Mouse (Mus musculus) olfactory bulb, adult 2 months (tissue): ENCODE results near the gene Zbtb8os.

Experiments
- CTCF ChIP-seq: fragments of 200-500 bp; IDR thresholded peaks from 2 replicates; pipeline ENCODE4 v1.5.1; 2012; ENCODE audit warnings: low read depth, mild to moderate bottlenecking, low read length, moderate library complexity; ENCODE audit not compliant: insufficient read depth
- POLR2A ChIP-seq: fragments of 200-500 bp; IDR thresholded peaks from 2 replicates; pipeline ENCODE4 v1.6.1; 2012; ENCODE audit warnings: mild to moderate bottlenecking, low read depth, low read length, moderate library complexity; ENCODE audit not compliant: insufficient read depth

DNA sequence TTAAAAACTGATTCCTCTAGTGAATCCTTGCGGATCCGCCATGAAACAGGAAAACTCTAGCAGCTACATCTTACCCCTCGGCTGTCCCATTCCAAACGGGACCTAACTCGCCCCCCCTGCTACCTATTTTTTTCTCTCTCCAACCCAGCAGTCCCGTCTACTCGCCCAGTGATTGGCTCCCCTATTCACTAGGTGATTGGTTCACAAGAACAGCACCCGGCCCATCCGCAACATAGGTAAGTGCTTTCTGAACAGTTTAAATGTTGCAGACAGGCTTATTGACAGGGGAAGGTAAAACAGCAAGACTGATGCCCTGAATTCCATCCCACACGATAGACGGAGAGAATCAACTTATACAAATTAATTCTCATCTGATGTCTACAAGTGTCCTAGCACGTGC lies 17.7 kb downstream of the Zbtb8os start:
- no peak for TF ChIP-seq CTCF
- no peak for TF ChIP-seq POLR2A
